Mouse (Mus musculus) embryonic fibroblast, embryonic 13.5 days (primary cell): ENCODE results near the gene Psme2.

ENCODE experiments used
- CTCF ChIP-seq: IDR thresholded peaks from 2 replicates; pipeline ENCODE4 v1.5.1; 2011; ENCODE audit warnings: mild to moderate bottlenecking, control low read depth, low read length, moderate library complexity, borderline replicate concordance; ENCODE audit not compliant: insufficient read depth
- POLR2A ChIP-seq: IDR thresholded peaks from 2 replicates; pipeline ENCODE4 v1.6.1; 2011; ENCODE audit warnings: low read depth, mild to moderate bottlenecking, control low read depth, low read length, moderate library complexity

- TF ChIP-seq POLR2A (no peak), CTCF (no peak)
Observed at GRCm38 (mm10) chr14:55555788-55556187, 35.1 kb downstream of the Psme2 start.
